Mouse (Mus musculus): Measurements from ENCODE around the gene Dgkg.

- TF ChIP-seq POLR2A (IDR thresholded peaks at IDR 0.05; ENCODE audit: borderline replicate concordance, control insufficient read depth, low read depth, low read length) (no peak), CTCF (IDR thresholded peaks at IDR 0.05; ENCODE audit: control insufficient read depth, insufficient read depth, low read length) (no peak)
Observed at GRCm38 (mm10) chr16:22504851-22505250, 152.2 kb downstream of the Dgkg start.
